ENCODE assay signal across 33 mouse cellular contexts in the genomic region with DNA sequence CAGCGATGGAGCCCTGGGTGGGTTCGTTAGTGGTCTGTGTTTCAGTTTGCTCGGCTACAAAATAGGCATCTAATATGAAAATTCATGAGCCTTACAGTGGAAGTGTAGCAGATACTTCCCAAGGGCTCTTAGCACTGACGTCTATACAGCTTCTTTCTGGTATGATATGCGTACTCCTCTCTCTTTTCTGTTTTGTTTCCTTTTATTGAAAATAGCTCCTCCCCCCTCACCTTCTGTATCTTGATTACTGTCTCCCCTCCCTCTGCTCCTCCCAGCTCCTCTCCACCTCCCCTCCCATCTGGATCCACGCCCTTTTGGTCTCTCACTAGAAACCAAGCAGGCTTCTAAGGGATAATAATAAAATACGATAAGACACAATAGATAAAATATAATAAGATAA. TPM values are rescaled to one million over a fixed set of nuclear protein-coding genes. Genes with fewer than 3 reads are reported as not detected.
DNase-seq lines count a peak whose midpoint lies in the region; ATAC-seq and TF ChIP-seq lines count a peak whose summit lies in the region.
"Had no signal": no experiment of that assay in that cellular context is flagged by ENCODE, and none has a peak within 500 bp of the region (broad histone marks: within the 10 kb centered on the region; RNA-seq: fewer than 3 reads in every experiment).

No protein-coding gene starts in this region.

- no peak overlapping the region for H3K9ac ChIP-seq in intestine, embryonic 16.5 days (ENCODE audit: low read depth, low read length)
- H3K9ac ChIP-seq in liver, embryonic 14.5 days (replicated peaks), result 0 out of 2 replicates have a peak overlapping the region, but pooled peaks have one; percentile 31
- H3K9ac ChIP-seq: heart, embryonic 12.5 days; hindbrain, embryonic 14.5 days; lung, embryonic 14.5 days had no signal

- no peak overlapping the region for H3K27ac ChIP-seq in intestine, embryonic 16.5 days (ENCODE audit: low read length)
- H3K27ac ChIP-seq in liver, embryonic 14.5 days, result no peak overlapping the region
- H3K27ac ChIP-seq in heart, embryonic 10.5 days, result no peak overlapping the region
- H3K27ac ChIP-seq: hindbrain, embryonic 14.5 days; kidney, postnatal 0 days had no signal

- peak; percentile 20 for DNase-seq in c-Kit-positive CD71-positive TER-119-negative erythroid progenitor cells, embryonic 14.5 days (ENCODE audit: low read depth)
- DNase-seq in liver, embryonic 14.5 days (ENCODE audit: low read depth in 3 of 3, low spot score in 3 of 3), result peak in 2 of 3 experiments; percentile 10 to 17
- no peak for DNase-seq in heart, embryonic 10.5 days (ENCODE audit: low spot score)
- DNase-seq in ovary, postnatal 14 days (ENCODE audit: low spot score), result no peak
- no peak for DNase-seq in gastrocnemius, adult 8-10 months (ENCODE audit: low spot score in 2 of 2)
- DNase-seq: adrenal gland, adult 2 months; adrenal gland, postnatal 36 days; cerebellum, adult 8-10 months; gastrocnemius, postnatal 36 days; heart, adult 18-20 months; heart, postnatal 4 days; kidney, adult 2 months; layer of hippocampus, postnatal 36 days; left cerebral cortex, postnatal 4 days; lung, embryonic 14.5 days; lung, postnatal 14 days; right cerebral cortex, adult 18-20 months; right cerebral cortex, postnatal 4 days; thymus, adult 2 months; thymus, postnatal 4 days had no signal

- peaks cover 6% of the 10 kb centered on the region; the same call in 1 of the 2 replicates for H3K36me3 ChIP-seq in intestine, embryonic 16.5 days (ENCODE audit: control insufficient read depth, insufficient read depth, low read length)
- H3K36me3 ChIP-seq in liver, embryonic 14.5 days (replicated peaks; ENCODE audit: control insufficient read depth, insufficient read depth, low read depth), result no peaks in the 10 kb centered on the region
- H3K36me3 ChIP-seq in heart, embryonic 10.5 days, result no peaks in the 10 kb centered on the region
- H3K36me3 ChIP-seq: heart, embryonic 12.5 days had no signal

- H3K4me2 ChIP-seq in intestine, embryonic 16.5 days (ENCODE audit: low read depth, low read length), result no peak overlapping the region
- peak overlapping the region; percentile 30 for H3K4me2 ChIP-seq in liver, embryonic 14.5 days (ENCODE audit: low read depth)
- H3K4me2 ChIP-seq: heart, embryonic 12.5 days; hindbrain, embryonic 14.5 days; lung, embryonic 14.5 days; midbrain, embryonic 11.5 days had no signal

- TF ChIP-seq EP300 in liver, embryonic 14.5 days (IDR thresholded peaks at IDR 0.05; ENCODE audit: low read depth), result no peak

- no peak for TF ChIP-seq CTCF in liver, embryonic 14.5 days (IDR thresholded peaks at IDR 0.05; ENCODE audit: low read depth)

- H3K4me1 ChIP-seq in intestine, embryonic 16.5 days (ENCODE audit: control insufficient read depth, insufficient read depth, low read length), result 0 out of 2 replicates have a peak, but pooled peaks cover 2% of the 10 kb centered on the region
- H3K4me1 ChIP-seq in liver, embryonic 14.5 days (replicated peaks; ENCODE audit: control insufficient read depth in 2 of 2, insufficient read depth in 2 of 2, low read length in 1 of 2), result 0 out of 4 replicates have a peak, but pooled peaks cover 0 to 3% of the 10 kb centered on the region in 2 experiments
- H3K4me1 ChIP-seq in heart, embryonic 10.5 days, result no peaks in the 10 kb centered on the region
- H3K4me1 ChIP-seq: heart, embryonic 12.5 days had no signal

- H3K27me3 ChIP-seq in intestine, embryonic 16.5 days (replicated peaks; ENCODE audit: control insufficient read depth, insufficient read depth, low read length), result no peaks in the 10 kb centered on the region
- no peaks in the 10 kb centered on the region for H3K27me3 ChIP-seq in liver, embryonic 14.5 days (ENCODE audit: control insufficient read depth, insufficient read depth, low read length)
- no peaks in the 10 kb centered on the region for H3K27me3 ChIP-seq in heart, embryonic 10.5 days (ENCODE audit: insufficient read depth, poor library complexity, severe bottlenecking)
- H3K27me3 ChIP-seq: heart, embryonic 12.5 days had no signal

- no peaks in the 10 kb centered on the region for H3K9me3 ChIP-seq in intestine, embryonic 16.5 days (ENCODE audit: control insufficient read depth, low read length)
- H3K9me3 ChIP-seq in liver, embryonic 14.5 days (ENCODE audit: control insufficient read depth, low read length), result no peaks in the 10 kb centered on the region
- H3K9me3 ChIP-seq in heart, embryonic 10.5 days, result no peaks in the 10 kb centered on the region
- H3K9me3 ChIP-seq: heart, embryonic 12.5 days had no signal

- WGBS in intestine, embryonic 16.5 days, result 64% methylated on average over 7 of the region's 7 CpGs
- WGBS in liver, embryonic 14.5 days (ENCODE audit: insufficient replicate concordance), result 54% methylated on average over 7 of the region's 7 CpGs
- WGBS in heart, embryonic 10.5 days, result 72% methylated on average over 7 of the region's 7 CpGs

- no peak overlapping the region for H3K4me3 ChIP-seq in intestine, embryonic 16.5 days (ENCODE audit: low read length)
- H3K4me3 ChIP-seq in liver, embryonic 14.5 days (ENCODE audit: insufficient read depth in 1 of 2, low read depth in 2 of 2, low read length in 2 of 2), result peak overlapping the region; percentile 10 to 39; a peak in 3 of 4 replicates
- no peak overlapping the region for H3K4me3 ChIP-seq in heart, embryonic 10.5 days
- H3K4me3 ChIP-seq: heart, embryonic 12.5 days had no signal

- peak; percentile 71 for ATAC-seq in intestine, embryonic 16.5 days
- ATAC-seq in liver, embryonic 14.5 days (ENCODE audit: insufficient read depth), result peak; percentile 69
- ATAC-seq in megakaryocyte-erythroid progenitor cell, adult 5-6 weeks (replicated peaks; ENCODE audit: low FRiP score, low TSS enrichment, poor library complexity, severe bottlenecking), result peak; percentile 88
- ATAC-seq: activated CD4-positive, CD25-positive, alpha-beta regulatory T cell, adult 4 months; forebrain, embryonic 14.5 days; midbrain, embryonic 16.5 days had no signal

RNA-seq across cellular contexts. Expression of a gene that starts 37.8 kb away (rescaled TPM):
- 84.0 and 108 TPM in 2 replicates for polyA plus RNA-seq in intestine, embryonic 16.5 days (2015; fragmentation: Nextera tagmentation; extraction: Ambion mirVana)
- 1.9 and 2.9 TPM in 2 replicates for polyA plus RNA-seq in liver, embryonic 14.5 days (2012; rRNA removed)
- 3.3 and 3.9 TPM in 2 replicates for polyA plus RNA-seq in liver, embryonic 14.5 days (2014; fragmentation: Nextera tagmentation; extraction: Ambion mirVana)
- total RNA-seq in megakaryocyte-erythroid progenitor cell, adult 5-6 weeks (2014; fragmentation: Nextera tagmentation), result not detected in 2 replicates
- total RNA-seq in megakaryocyte-erythroid progenitor cell, adult 5-6 weeks (2017), result not detected in 2 replicates
- 0.16 and 0.57 TPM in 2 replicates for polyA plus RNA-seq in heart, embryonic 10.5 days (2016; fragmentation: Nextera tagmentation; extraction: Ambion mirVana)
- total RNA-seq in gastrocnemius, adult 8-10 months (2022), result under 1 TPM in 1 of 4 experiments, not detected in 3; 0.19 TPM
- total RNA-seq: common myeloid progenitor, adult 5-6 weeks; gastrocnemius, postnatal 36 days; neutrophil, adult 5-6 weeks had no signal
- polyA plus RNA-seq: activated CD4-positive, CD25-positive, alpha-beta regulatory T cell, adult 4 months; embryonic facial prominence, embryonic 14.5 days; midbrain, embryonic 16.5 days; neural tube, embryonic 11.5 days had no signal

RNA-seq across cellular contexts. Expression of a gene that starts 51.8 kb away (rescaled TPM):
- polyA plus RNA-seq in intestine, embryonic 16.5 days (2015; fragmentation: Nextera tagmentation; extraction: Ambion mirVana), result 13.1 and 13.6 TPM in 2 replicates
- 2.2 and 2.7 TPM in 2 replicates for polyA plus RNA-seq in liver, embryonic 14.5 days (2012; rRNA removed)
- 3.5 and 3.6 TPM in 2 replicates for polyA plus RNA-seq in liver, embryonic 14.5 days (2014; fragmentation: Nextera tagmentation; extraction: Ambion mirVana)
- 5.3 and 8.5 TPM in 2 replicates for total RNA-seq in megakaryocyte-erythroid progenitor cell, adult 5-6 weeks (2014; fragmentation: Nextera tagmentation)
- total RNA-seq in megakaryocyte-erythroid progenitor cell, adult 5-6 weeks (2017), result 4.9 and 12.9 TPM in 2 replicates
- 12.1 and 21.9 TPM in 2 replicates for polyA plus RNA-seq in heart, embryonic 10.5 days (2016; fragmentation: Nextera tagmentation; extraction: Ambion mirVana)
- total RNA-seq in gastrocnemius, adult 8-10 months (2022), result 1 to 10 TPM in 2 of 4 experiments, under 1 TPM in 2; 0.53 to 1.6 (median 1.1) TPM

Comparison
In these comparisons a context has a peak if more than half of its experiments do, and no peak if none do; other contexts are left out.
1. DNase-seq: peak in c-Kit-positive CD71-positive TER-119-negative erythroid progenitor cells, embryonic 14.5 days (single experiment) and liver, embryonic 14.5 days (2 of 3); none in heart, embryonic 10.5 days (single experiment), ovary, postnatal 14 days (single experiment) and gastrocnemius, adult 8-10 months (0 of 2).
2. H3K4me3 ChIP-seq: peak in liver, embryonic 14.5 days (2 of 2); none in intestine, embryonic 16.5 days (single experiment) and heart, embryonic 10.5 days (single experiment).
3. RNA of a gene that starts 37.8 kb away (polyA plus RNA-seq): 84.0 to 108 TPM in intestine, embryonic 16.5 days; 1.9 to 3.9 TPM in liver, embryonic 14.5 days and 0.16 to 0.57 TPM in heart, embryonic 10.5 days; every median in the first group is over 10 times any median in the second.
4. Peak in every context shown above with its lines, with median percentiles within 50 percentile points of each other: ATAC-seq.